9 mouse cellular contexts compared by ENCODE assay signal in genomic region chr1:61771213-61771612, GRCm38 (mm10).
DNase-seq lines count a peak whose midpoint lies in the region; ATAC-seq and TF ChIP-seq lines count a peak whose summit lies in the region.
"Had no signal": no experiment of that assay in that cellular context is flagged by ENCODE, and none has a peak within 500 bp of the region (broad histone marks: within the 10 kb centered on the region; RNA-seq: fewer than 3 reads in every experiment).

No protein-coding gene starts in this region.

- H3K9ac ChIP-seq in hindbrain, embryonic 16.5 days (ENCODE audit: low read depth, low read length) = no peak overlapping the region

- no peak overlapping the region for H3K4me3 ChIP-seq in hindbrain, embryonic 10.5 days
- H3K4me3 ChIP-seq in hindbrain, embryonic 16.5 days (ENCODE audit: low read length) = no peak overlapping the region
- H3K4me3 ChIP-seq in embryonic fibroblast, embryonic 13.5 days (ENCODE audit: insufficient read depth, low read length) = no peak overlapping the region
- H3K4me3 ChIP-seq: myocyte had no signal

- no peaks in the 10 kb centered on the region for H3K4me1 ChIP-seq in hindbrain, embryonic 10.5 days (replicated peaks)
- H3K4me1 ChIP-seq in hindbrain, embryonic 16.5 days (ENCODE audit: control insufficient read depth, insufficient read depth, low read depth, low read length) = no peaks in the 10 kb centered on the region
- no peaks in the 10 kb centered on the region for H3K4me1 ChIP-seq in embryonic fibroblast, embryonic 13.5 days (ENCODE audit: control insufficient read depth, insufficient read depth, low read length)

- no peak overlapping the region for H3K4me2 ChIP-seq in hindbrain, embryonic 16.5 days (ENCODE audit: low read length)

- no peaks in the 10 kb centered on the region for H3K9me3 ChIP-seq in hindbrain, embryonic 10.5 days
- no peaks in the 10 kb centered on the region for H3K9me3 ChIP-seq in hindbrain, embryonic 16.5 days (ENCODE audit: control insufficient read depth, low read length)

- H3K36me3 ChIP-seq in hindbrain, embryonic 10.5 days = no peaks in the 10 kb centered on the region
- H3K36me3 ChIP-seq in hindbrain, embryonic 16.5 days (ENCODE audit: control insufficient read depth, insufficient read depth, low read length) = no peaks in the 10 kb centered on the region

- intact Hi-C loops in heart, postnatal 25 days (cut with DNase I) = loop anchor here (1.0 to 10.0 kb wide), 4 partner anchors 393 to 924 kb away; no protein-coding TSS in a partner anchor

- ATAC-seq in hindbrain, embryonic 16.5 days = no peak

- peak; percentile 82; the same call in 1 of the 2 replicates for TF ChIP-seq CTCF in embryonic fibroblast, embryonic 13.5 days (IDR thresholded peaks at IDR 0.05; ENCODE audit: borderline replicate concordance, insufficient read depth, low read length)

- no peaks in the 10 kb centered on the region for H3K27me3 ChIP-seq in hindbrain, embryonic 10.5 days (ENCODE audit: insufficient read depth, poor library complexity, severe bottlenecking)
- H3K27me3 ChIP-seq in hindbrain, embryonic 16.5 days (replicated peaks; ENCODE audit: control insufficient read depth, insufficient read depth, low read length) = no peaks in the 10 kb centered on the region

- no peak for TF ChIP-seq POLR2A in embryonic fibroblast, embryonic 13.5 days (IDR thresholded peaks at IDR 0.05; ENCODE audit: low read depth, low read length)

- no peak overlapping the region for H3K27ac ChIP-seq in hindbrain, embryonic 10.5 days
- H3K27ac ChIP-seq in hindbrain, embryonic 16.5 days (ENCODE audit: low read depth, low read length) = no peak overlapping the region
- no peak overlapping the region for H3K27ac ChIP-seq in embryonic fibroblast, embryonic 13.5 days (ENCODE audit: insufficient read depth, low read length)

- DNase-seq in hindbrain, embryonic 10.5 days (ENCODE audit: low spot score) = peak; percentile 72
- DNase-seq in adrenal gland, postnatal 36 days = peak; percentile 70 to 82
- peak; percentile 19 for DNase-seq in heart, postnatal 25 days (ENCODE audit: low spot score)
- peak; percentile 40 for DNase-seq in layer of hippocampus, adult 9-10 months (ENCODE audit: low spot score)
- peak; percentile 81 for DNase-seq in lung, postnatal 25 days (ENCODE audit: low spot score)
- peak; percentile 53 for DNase-seq in skeletal muscle tissue, adult 2 months (ENCODE audit: low read depth, low spot score)

Comparison
In these comparisons a context has a peak if more than half of its experiments do, and no peak if none do; other contexts are left out.
1. DNase-seq: peak in every context shown above with its lines; median percentile 81 in lung, postnatal 25 days; 76 in adrenal gland, postnatal 36 days; 72 in hindbrain, embryonic 10.5 days; 53 in skeletal muscle tissue, adult 2 months; 40 in layer of hippocampus, adult 9-10 months; 19 in heart, postnatal 25 days.